Mouse (Mus musculus) heart, adult 18-20 months (tissue): ENCODE data around the gene Smim12. TPM values are rescaled to one million over a fixed set of nuclear protein-coding genes. Genes with fewer than 3 reads are reported as not detected.

Experiments
- total RNA-seq, 2 experiments: library from RNA; stranded (reverse); gene quantifications; 2 replicates each; pipeline ENCODE4 v1.2.3; 2021

Smim12 gene
- total RNA-seq, 2 experiments from 2014 or later, result 54.9 to 61.9 TPM

Other genes starting within 250 kb of the Smim12 start
- 10 to 100 TPM; 65.8 to 77.0 TPM for gene Sfpq, start 222.5 kb upstream of the Smim12 start, total RNA-seq
- gene Zmym1, start 182.6 kb upstream of the Smim12 start, total RNA-seq, result 1 to 10 TPM; 6.1 to 8.6 TPM
- 10 to 100 TPM in 1 of 2 experiments, 1 to 10 TPM in 1; 9.5 to 12.7 TPM for gene Zmym6, start 166.4 kb upstream of the Smim12 start, total RNA-seq
- 1 to 10 TPM; 1.7 to 2.3 TPM for gene Tmem35b, start 120.1 kb upstream of the Smim12 start, total RNA-seq
- gene Dlgap3, start 74.6 kb upstream of the Smim12 start, total RNA-seq, result under 1 TPM; 0.05 to 0.17 TPM
- gene Gja4, start 70.3 kb downstream of the Smim12 start, total RNA-seq, result 1 to 10 TPM; 7.2 to 7.8 TPM
- gene Gjb3, start 87.1 kb downstream of the Smim12 start, total RNA-seq, result under 1 TPM; 0.15 to 0.23 TPM
- gene Gjb4, start 110.3 kb downstream of the Smim12 start, total RNA-seq, result not detected
- gene Gjb5, start 114.4 kb downstream of the Smim12 start, total RNA-seq, result under 1 TPM; 0.40 to 0.49 TPM